Mouse (Mus musculus) kidney, postnatal 10 days (tissue): ENCODE results near the gene Rufy1.
"Not testable (repeated sequence)": the region's sequence is repeated elsewhere in the genome, so short reads cannot be mapped to it uniquely, and the experiment has no call there.

Source experiments
- DNase-seq: peaks from one replicate; pipeline ENCODE4 v3.0.0; 2021; ENCODE audit warnings: mixed read lengths

Gene Rufy1

DNA sequence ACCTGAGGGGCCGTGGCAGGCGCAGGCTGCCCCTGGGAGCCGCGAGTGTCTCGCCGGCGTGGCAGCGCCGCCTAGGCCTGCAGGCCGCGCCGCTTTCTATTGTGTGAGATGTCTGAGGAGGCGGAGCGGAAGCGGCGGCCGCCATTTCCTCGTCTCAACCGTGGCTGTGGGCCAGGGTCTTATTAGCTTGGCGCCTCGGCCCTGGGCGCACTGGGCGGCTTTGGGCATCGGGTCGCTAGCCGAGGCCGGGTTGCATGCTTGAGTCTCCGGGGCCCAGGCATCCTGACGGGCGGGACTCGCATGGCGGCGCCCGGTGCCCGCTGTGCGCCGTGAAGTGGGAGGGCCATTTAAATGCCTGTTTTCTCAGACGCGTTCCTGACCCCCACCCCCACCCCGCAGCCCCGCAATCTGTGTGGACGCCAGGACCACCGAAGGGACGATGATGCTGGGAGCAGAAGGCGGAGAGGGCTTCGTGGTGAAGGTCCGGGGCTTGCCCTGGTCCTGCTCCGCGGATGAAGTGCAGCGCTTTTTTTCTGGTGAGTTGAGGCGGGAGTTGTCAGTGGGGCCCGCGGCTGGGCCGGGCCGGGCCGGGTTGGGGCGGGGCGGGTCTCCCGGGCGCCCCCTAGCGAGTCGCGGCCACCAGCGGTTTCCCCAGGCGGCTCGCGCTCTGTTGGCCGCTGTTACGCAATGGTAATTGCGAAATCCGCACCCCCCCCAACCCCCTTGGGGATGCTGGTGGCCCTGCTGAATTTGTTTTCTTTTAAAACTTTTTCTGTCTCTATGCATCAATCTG, 52.8 kb downstream of the Rufy1 start:
- DNase-seq, result peak; percentile 94

DNA sequence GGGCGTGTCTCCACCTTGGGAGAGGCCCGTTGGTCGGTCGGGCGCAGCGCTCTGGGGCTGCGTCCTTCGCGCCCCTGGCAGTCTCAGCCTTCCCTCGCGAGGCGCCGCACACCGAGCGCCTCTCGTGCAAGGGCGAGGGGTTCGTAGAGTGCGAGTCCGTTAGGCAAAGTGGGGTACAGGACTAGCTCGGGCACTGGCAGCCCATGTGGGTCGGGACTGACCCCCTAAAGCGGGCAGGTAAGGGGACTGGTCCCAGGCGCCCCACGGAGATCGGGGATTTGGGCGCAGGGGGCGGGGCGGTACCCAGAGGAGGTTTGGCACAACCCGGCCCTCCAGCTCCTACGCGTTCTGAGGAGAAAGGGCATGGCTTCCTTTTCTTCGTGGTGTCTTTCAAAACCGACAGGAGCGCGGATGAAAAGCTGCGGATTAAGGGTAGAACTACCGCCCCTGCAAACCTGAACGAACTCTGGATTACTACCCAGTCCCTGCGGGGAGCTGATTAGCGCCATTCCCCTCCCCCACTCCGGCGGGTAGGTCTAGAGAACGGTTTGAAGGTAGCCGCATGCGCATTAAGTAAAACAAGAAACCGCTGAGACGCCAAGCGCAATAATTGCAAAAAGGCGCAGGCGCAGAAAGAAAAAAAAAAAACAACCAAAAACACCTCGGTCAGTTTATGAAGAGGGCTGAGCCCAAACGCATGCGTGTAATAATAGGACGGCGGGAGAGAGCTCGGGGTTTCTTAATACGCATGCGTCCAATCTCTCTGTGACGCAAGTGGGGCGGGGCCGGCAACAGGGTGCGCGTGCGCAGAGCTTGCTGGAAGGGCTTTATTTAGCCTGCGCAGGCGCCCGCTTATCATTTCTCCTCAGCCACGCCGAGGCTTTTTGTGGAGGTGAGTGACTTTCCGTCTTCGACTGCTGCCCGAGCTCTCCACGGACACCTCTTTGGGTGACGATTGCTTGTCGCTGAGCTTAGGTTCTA, 53.7 kb downstream of the Rufy1 start, which contains the start of gene Hnrnph1:
Gene Hnrnph1, plus strand, starts transcription at position 80 of the 981 bp plus-strand sequence.
- peak; percentile 99 for DNase-seq

DNA sequence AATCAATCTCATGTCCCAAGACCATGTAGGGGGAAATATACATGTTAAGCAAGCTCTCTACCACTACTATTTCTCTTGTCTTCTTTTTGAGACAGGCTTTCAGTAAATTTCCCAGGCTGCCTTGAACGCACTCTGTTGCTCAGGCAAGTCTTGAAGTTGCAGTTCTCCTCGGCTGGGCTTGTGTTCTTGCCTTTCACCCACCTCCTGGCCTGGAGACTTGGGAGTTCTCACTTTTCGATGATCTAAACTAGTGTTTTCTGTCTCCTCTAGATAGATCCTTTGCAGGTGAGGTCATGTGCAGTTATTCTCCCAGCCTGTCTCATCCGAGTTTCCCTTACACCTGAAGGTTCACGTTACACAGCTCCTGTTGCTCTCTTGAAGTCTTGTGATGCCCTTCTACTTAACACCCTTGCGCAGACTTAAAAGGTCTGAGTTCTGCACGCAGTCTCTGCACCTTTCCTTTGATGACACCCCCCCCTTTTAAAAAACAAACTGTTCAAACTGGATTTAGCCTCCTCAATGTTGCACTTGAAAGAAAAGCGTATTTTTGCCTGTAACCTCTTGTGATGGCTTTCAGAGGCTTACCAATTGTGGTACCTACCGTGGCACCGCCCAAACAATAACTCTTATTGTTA, 54.7 kb downstream of the Rufy1 start:
- no peak for DNase-seq

DNA sequence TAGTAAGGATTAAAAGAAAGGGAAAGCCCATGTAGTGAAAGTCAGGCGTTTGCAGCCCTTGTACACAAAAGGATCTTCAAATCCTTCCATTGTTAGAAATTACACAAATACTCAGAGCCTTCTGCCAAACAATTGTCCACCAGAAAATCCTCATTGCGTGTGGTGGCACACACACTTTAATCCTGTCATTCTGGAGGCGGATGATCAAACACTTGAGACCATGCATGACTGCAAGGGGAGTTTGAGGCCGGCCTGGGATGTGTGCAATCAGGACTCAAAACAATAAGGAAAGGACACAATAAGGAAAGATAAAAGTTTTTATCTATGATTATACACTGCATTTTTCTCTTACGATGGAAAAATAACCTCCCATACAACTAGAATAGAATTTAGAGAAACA, 55.5 kb downstream of the Rufy1 start:
- DNase-seq, result no peak

DNA sequence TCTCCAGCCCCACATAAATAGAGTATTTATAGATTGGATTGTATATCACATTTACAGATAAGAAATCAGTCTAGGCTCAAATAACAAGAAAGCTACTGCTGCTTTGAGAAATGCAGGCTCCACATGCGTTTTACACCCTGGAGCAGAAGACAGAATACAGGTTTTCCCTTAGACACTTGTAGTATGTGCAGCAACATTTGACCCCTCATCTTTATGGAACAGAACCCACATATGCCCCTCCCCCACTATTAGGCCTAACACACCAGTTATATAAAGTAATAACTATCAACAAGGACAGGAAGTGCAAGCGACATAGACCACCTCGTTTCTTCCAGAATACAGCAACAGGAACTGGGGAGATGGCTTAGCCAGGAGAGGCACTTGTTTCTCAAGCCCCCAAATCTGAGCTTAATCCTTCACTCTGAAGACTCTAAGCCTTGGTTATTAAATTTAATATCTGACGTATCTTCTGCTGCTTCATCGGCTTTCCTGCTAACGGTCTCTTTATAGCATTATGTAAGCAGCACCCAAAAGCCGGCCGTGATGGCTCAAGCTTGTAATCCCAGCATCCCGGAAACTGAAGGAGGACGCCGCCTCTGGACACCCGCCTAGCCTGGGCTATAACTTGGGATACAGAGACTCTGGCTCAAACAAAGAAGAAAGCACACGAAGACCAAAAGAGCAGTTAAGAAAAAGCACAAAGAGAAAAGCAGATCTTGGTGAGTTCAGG, 56.5 kb downstream of the Rufy1 start:
- DNase-seq, result peak; percentile 2

DNA sequence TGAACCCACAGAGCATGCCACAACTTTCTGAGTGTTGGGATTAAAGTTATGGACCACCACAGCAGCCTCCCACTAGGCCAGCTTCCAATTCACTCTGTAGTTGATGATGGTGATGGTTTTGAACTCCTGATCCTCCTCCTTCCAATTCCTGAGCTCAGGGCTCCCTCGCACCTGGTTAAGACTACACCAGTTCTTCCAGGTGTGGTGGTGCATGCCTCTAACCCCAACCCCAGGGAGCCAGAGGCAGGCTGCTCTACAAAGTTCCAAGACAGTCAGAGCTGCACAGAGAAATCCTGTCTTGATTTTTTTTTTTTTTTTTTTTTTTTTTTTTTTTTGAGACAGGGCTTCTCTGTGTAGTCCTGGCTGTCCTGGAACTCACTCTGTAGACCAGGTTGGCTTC, 57.3 kb downstream of the Rufy1 start:
- DNase-seq, result peak; percentile 4

DNA sequence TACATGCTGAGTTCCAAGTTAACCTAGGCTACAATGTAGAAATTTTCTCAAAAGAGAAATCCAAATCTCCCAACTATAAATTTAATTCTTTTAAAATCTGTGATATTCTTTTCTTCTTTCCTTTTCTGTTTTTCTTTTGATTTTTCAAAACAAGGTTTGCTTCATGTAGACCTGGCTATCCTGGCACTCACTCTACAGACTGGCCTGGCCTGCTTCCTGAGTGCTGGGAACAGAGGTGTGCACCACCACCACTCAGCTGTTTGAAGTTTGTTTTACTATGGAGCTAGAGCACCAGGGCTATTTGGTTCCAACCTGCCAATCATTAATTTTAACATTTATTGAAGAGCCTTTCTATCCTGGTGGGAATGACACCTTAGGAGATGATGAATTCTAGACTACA, 57.8 kb downstream of the Rufy1 start:
- DNase-seq, result peak; percentile 0

DNA sequence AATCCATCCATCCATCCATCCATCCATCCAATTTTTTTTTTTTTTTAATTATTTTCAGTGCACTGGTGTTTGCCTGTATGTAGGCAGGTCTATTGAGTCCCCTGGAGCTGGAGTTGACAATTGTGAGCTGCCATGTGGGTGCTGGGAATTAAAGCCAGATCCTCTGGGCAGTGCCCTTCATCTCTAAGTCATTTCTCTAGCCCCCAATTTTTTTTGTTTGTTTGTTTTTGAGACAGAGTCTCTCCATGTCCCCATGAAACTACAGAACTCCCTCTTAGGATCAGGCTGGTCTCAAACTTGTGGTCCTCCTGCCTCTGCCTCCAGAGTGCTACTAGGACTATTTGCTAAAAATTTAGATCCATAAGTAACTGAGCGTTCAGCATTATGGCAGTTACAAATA, 59.0 kb downstream of the Rufy1 start:
- DNase-seq, result no peak

DNA sequence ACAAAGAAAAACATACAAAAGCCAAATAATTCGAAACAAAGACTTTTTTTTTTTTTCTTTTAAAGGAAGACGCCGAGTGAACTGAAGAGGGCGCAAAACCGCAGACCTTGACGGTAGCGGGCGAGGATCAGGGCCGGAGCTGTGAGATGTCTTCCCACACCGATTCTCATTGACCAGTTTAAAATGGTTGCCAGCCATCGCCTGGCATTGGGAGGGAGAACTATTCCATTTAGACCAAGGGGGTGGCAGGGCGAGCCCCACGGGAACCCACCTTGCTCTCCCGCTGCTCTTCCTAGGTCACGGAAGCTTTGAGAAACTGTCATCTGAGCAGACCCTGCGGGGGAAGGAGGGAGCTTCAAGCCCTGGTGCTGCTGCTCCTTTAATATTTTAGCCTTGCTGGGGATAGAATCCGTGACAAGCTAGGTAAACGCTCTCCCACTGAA, 59.5 kb downstream of the Rufy1 start:
- peak; percentile 80 for DNase-seq

DNA sequence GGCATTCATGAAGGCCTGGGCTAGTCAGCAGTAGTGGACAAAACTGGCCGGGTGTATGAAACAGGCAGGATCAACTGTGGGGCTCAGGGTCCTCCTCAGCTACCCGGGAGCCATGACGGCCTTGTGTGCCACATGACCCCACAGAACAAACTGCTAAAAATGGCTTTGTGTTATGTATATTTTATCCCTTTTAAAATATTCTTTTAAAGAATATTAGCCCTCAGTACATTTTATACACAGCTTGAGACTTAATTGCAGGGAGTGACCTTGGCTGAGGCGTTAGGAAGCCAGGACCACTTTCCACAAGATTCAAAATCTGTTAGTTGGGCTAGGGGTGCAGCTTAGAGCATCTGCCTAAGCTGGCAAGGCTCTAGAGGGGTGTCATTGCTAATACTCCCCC, 60.0 kb downstream of the Rufy1 start:
- peak; percentile 18 for DNase-seq

DNA sequence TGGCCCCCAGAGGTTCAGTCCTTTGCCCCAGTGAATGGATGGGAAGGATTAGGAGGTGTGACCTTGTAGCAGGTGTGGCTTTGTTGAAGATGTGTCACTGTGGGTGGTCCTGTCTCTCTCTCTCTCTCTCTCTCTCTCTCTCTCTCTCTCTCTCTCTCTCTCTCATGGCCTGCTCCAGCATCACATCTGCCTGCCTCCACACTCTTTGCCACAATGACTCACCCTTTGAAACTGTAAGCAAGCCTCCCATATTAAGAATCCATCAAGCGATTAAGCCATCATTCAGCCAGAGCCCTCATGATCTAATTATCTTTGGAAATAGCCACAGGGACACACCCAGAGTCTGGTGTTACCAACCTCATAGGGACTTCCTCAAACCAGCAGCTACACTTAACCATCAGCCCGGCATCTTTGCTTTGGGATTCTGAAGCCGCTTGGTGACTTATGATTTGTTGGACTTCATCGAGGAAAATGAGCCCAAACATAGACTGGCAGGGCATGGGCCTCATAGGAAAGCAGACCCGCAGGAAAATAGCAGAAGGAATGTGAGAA, 61.5 kb downstream of the Rufy1 start:
- DNase-seq, result no peak

DNA sequence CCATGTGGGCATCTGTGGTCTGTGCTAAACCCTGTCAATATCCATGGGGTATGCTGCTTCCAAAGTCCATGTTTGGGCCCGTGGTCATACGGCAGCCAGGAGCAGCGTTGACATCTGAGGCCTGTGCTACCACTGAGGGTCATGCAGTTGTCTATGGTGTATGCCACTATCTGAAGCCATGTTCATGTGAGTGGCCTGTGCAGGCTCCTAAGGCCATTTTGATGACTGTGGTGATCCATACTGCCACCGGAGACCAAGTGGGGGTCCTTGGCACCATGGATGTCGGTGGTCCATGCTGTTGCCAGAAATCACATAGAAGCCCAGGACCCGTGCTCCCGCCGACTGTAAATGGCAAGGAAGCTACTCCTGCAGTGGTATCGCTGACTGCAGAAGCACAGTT, 63.4 kb downstream of the Rufy1 start:
- no peak for DNase-seq

DNA sequence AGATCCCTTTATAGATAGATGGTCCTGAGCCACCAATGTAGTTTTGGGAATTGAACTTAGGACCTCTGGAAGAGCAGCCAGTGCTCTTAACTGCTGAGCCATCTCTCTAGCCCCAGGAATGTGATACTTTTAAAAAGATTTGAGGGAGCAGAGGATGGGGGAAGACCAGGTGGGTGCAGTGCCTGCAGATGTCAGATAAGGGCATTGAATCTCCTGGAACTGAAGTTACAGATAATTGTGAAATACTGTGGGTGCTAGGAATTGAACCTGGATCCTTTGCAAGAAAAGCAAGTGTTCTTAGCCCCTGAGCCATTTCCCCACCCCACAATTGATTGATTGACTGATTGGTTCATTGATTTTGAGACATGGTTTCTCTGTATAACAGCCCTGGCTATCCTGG, 65.6 kb downstream of the Rufy1 start:
- DNase-seq, result no peak

DNA sequence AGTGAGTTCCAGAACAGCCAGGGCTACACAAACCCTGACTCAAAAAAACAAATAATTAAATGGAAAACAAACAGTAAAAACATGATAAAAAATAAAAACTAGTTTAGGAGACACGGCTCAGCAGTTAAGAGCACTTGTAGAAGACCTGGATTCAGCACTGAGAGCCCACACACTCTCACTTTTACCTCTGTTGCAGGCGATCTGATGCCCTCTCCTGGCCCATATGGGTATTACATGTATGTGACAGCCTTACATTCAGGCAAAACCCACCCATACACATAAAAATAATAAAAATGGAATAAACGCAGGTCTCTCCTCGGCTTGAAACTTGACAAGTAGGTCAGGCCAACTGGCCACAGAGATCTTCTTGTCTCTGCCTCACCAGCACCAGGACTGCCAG, 66.4 kb downstream of the Rufy1 start:
- DNase-seq, result peak; percentile 87

DNA sequence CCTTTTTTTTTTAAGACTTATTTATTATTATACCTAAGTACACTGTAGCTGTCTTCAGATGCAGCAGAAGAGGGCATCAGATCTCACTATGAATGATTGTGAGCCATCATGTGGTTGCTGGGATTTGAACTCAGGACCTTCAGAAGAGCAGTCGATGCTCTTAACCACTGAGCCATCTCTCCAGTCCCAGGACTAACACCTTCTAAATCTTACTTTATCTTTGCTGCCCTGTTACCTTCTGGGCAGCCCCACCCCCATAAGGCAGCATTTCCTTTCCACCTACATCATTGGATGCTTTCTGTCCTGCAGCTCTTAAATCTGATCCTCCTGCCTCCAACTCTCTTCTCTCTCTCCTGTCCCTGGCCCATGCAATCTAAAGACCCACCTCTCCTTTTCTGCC, 69.6 kb downstream of the Rufy1 start:
- DNase-seq, result not testable (repeated sequence)

DNA sequence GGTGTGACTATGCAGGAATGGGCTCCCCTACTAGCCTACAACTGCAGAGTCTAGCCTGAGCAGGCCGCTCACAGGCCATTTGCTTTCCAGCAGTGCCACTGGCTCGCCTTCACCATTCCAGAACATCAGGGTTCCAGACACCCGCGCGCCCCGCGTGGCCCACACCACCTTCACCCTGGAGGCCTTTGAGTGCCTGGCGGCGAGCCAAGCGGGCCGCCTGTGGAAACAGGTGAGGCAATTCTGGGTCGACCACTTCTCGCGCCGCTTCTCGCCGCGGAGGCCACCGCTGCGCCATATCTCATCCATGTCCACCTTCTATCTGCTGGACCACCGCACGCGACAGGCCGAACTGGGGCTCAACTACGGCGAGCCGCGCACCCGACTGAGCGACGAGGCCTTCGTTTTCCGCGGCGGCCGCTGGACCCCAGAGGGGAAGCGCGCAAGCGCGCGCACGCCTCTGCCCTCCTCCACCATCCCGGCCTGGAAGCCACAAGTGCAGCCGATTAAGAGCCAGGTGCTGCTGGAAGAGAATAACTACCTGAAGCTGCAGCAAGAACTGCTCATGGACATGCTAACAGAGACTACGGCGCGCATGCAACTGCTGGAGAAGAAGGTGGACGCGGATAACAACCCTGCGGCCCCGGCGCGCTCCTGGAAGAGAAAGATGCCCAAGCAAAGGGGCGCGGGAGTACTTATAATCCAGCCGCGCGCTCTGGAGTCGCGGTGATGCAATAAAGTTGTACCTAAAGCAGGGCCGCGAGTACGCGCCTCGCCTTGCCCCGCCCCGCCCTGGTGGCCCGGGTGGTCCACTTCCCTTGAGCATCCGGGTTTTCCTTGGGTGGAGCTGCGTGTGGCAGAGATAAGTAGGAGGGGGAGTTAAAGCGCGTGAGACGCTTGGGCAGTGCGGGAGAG, 71.7 kb downstream of the Rufy1 start:
- DNase-seq, result peak; percentile 70

DNA sequence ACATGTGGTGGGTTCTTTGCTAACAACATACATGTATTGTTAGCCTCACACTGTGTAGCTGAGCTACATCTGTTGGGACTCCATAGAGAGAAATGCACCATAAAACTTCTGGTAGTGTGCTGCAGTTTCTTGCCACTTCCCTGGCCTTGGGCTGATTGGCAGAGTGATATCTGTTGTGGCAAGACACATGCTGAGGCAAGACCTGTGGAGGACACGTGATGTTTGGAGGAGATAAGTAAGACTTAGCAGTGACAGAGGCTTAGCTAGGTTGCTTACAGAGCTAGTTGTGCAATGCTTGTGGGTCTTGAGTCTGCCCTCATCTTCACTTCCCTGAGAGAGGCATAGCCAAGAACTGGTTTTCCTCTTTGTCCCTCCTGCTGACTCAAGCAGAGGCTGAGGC, 75.5 kb downstream of the Rufy1 start:
- no peak for DNase-seq

DNA sequence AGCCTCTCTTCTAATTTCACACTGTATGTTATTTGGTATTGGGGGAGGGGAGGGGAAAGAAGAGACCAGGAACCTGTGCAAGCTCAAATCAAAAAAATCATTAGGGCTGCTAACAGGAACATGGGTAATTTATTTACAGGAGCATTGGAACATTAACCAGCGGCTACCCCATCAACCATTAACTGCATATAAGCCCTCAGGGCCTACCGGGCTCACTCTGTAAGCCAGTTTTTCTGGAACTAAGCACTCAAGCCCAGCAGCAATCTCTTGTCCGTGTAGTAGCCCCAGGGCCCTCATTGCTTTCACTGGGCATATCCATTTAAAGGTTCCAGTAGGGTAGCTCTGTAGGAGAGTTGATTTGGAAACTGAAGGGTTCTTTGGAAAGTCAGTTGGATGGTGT, 76.1 kb downstream of the Rufy1 start:
- peak; percentile 77 for DNase-seq

DNA sequence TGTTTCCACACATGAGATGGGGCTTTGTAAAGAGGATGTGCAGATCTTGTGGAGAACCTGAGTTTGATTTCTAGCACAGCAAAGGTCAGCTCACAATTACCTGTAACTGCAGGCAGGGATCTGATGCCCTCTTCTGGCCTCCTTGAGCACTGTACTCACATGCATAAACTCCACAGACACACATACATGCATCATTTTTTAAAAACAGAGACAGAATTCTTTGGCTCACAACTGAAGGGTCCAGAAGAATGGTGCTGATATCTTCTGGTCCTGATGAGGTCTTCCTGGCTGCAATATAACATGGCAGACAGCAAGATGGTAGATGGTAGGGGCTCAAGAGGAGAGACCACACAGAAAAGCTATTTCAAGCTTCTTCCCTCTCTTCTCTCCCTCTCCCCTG, 76.8 kb downstream of the Rufy1 start, which contains the start of gene Cby3:
Gene Cby3, plus strand, starts transcription at position 301 of the 400 bp plus-strand sequence.
- no peak for DNase-seq

DNA sequence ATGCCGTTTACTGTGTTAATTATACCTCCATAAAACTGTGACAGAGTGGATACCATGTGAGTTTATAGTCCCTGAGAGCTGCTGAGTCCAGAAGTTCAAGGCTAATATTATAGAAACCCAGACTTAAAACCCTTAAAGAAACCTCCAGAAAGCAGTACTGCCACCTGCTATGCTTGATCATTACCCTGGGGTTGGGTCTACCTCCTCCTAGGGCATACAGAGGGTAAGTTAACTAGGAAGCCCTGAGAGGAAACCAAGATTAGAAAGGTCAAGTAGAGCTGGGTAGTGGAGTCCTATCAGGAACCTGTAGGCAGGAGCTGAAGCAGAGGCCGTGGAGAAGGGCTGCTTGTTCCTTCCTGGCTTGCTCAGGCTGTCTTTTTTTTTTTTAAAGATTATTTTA, 78.7 kb downstream of the Rufy1 start:
- DNase-seq, result no peak
